Mouse (Mus musculus) spleen, adult 2 months (tissue): ENCODE measurements around the gene Rasl10a. TPM values are rescaled to one million over a fixed set of nuclear protein-coding genes. Genes with fewer than 3 reads are reported as not detected.
"Not testable (repeated sequence)": the region's sequence is repeated elsewhere in the genome, so short reads cannot be mapped to it uniquely, and the experiment has no call there.

Experiments used
- DNase-seq, 2 experiments: peaks; one replicate each; pipeline versions ENCODE4 v3.0.0 to v3.0.0-alpha.2; 2012 to 2021; ENCODE audit warnings: low spot score in 2 of 2, low read depth in 1 of 2
- H3K27ac ChIP-seq: fragments of 200-500 bp; 2 replicates; pipeline ENCODE4 v1.5.1; 2012; ENCODE audit warnings: low read length, inconsistent platforms; ENCODE audit not compliant: insufficient read depth
- H3K27me3 ChIP-seq: fragments of 200-500 bp; 2 replicates; pipeline ENCODE4 v1.6.1; 2012; ENCODE audit warnings: mild to moderate bottlenecking, moderate library complexity, low read length, inconsistent platforms; ENCODE audit not compliant: control insufficient read depth, insufficient read depth
- H3K36me3 ChIP-seq: fragments of 200-500 bp; 2 replicates; pipeline ENCODE4 v1.6.1; 2012; ENCODE audit warnings: mild to moderate bottlenecking, low read length, inconsistent platforms; ENCODE audit not compliant: control insufficient read depth, insufficient read depth
- H3K4me1 ChIP-seq: fragments of 200-500 bp; 2 replicates; pipeline ENCODE4 v1.6.1; 2011; ENCODE audit warnings: inconsistent platforms; ENCODE audit not compliant: control insufficient read depth, insufficient read depth, insufficient read length
- H3K4me3 ChIP-seq: fragments of 200-500 bp; 2 replicates; pipeline ENCODE4 v1.5.1; 2011; ENCODE audit warnings: mild to moderate bottlenecking, inconsistent platforms; ENCODE audit not compliant: insufficient read depth, insufficient read length; ENCODE audit errors: extremely low read depth
- CTCF ChIP-seq: fragments of 200-500 bp; IDR thresholded peaks from 2 replicates; pipeline ENCODE4 v1.5.1; 2011; ENCODE audit warnings: mild to moderate bottlenecking, inconsistent platforms; ENCODE audit not compliant: insufficient read depth, insufficient read length, insufficient replicate concordance; ENCODE audit errors: extremely low read depth
- POLR2A ChIP-seq: fragments of 200-500 bp; IDR thresholded peaks from 2 replicates; pipeline ENCODE4 v1.6.1; 2011; ENCODE audit warnings: low read depth, low read length, inconsistent platforms
- WGBS: fragments of 180-500 bp; shearing (Covaris S2); methylation state at CpG from one replicate; pipeline ENCODE4 v1.1.7; 2018; 5-methylcytosine and 5-hydroxymethylcytosine counted together
- polyA plus RNA-seq: library from polyadenylated mRNA; depleted of rRNA; stranded (reverse); fragments of >200 nt; gene quantifications from 2 replicates; pipeline ENCODE4 v1.2.3, GENCODE M21; 2012

The Rasl10a gene
- polyA plus RNA-seq, 1 experiment, result 2.4 TPM

GRCm38 (mm10) chr11:5068126-5068971, 10.4 kb downstream of the Rasl10a start:
- Histone ChIP-seq H3K27me3 (peaks cover 9% of the 10 kb centered on the region; the same call in 1 of the 2 replicates), H3K27ac (no peak overlapping the region), H3K4me3 (no peak overlapping the region), H3K36me3 (peaks cover 38% of the 10 kb centered on the region), H3K4me1 (no peaks in the 10 kb centered on the region; the same call in 1 of the 2 replicates)
- no peak for TF ChIP-seq POLR2A
- no peak for TF ChIP-seq CTCF
- no peak for DNase-seq
- 78% methylated on average over 9 of the region's 9 CpGs for WGBS

GRCm38 (mm10) chr11:5074882-5075281, 17.0 kb downstream of the Rasl10a start:
- 77% methylated on average over 4 of the region's 4 CpGs for WGBS
- Histone ChIP-seq H3K4me1 (no peaks in the 10 kb centered on the region), H3K27me3 (no peaks in the 10 kb centered on the region), H3K4me3 (no peak overlapping the region), H3K27ac (no peak overlapping the region), H3K36me3 (peaks cover 50% of the 10 kb centered on the region)
- no peak for DNase-seq
- TF ChIP-seq CTCF (no peak), POLR2A (no peak)

GRCm38 (mm10) chr11:5075760-5076159, 17.8 kb downstream of the Rasl10a start:
- TF ChIP-seq CTCF, result no peak
- no peak for TF ChIP-seq POLR2A
- no peaks in the 10 kb centered on the region for H3K4me1 ChIP-seq
- no peak overlapping the region for H3K27ac ChIP-seq
- H3K27me3 ChIP-seq, result no peaks in the 10 kb centered on the region
- no peak overlapping the region for H3K4me3 ChIP-seq
- H3K36me3 ChIP-seq, result peaks cover 49% of the 10 kb centered on the region
- no peak for DNase-seq

GRCm38 (mm10) chr11:5076843-5077242, 18.9 kb downstream of the Rasl10a start:
- not testable (repeated sequence) for H3K27ac ChIP-seq, H3K4me1 ChIP-seq, H3K27me3 ChIP-seq, H3K4me3 ChIP-seq, DNase-seq
- H3K36me3 ChIP-seq, result peaks cover 44% of the 10 kb centered on the region
- WGBS, result 93% methylated on average over 4 of the region's 5 CpGs

GRCm38 (mm10) chr11:5089147-5089546, 31.2 kb downstream of the Rasl10a start:
- no peak for TF ChIP-seq CTCF
- no peak for TF ChIP-seq POLR2A
- no peak for DNase-seq
- Histone ChIP-seq H3K4me1 (no peaks in the 10 kb centered on the region; the same call in none of the 2 replicates), H3K36me3 (peaks cover 46% of the 10 kb centered on the region), H3K27me3 (no peaks in the 10 kb centered on the region), H3K4me3 (no peak overlapping the region), H3K27ac (no peak overlapping the region)
- 92% methylated on average over 1 of the region's 1 CpGs for WGBS

GRCm38 (mm10) chr11:5091706-5092105, 33.8 kb downstream of the Rasl10a start:
- 55% methylated on average over 2 of the region's 2 CpGs for WGBS
- Histone ChIP-seq H3K27me3 (no peaks in the 10 kb centered on the region), H3K27ac (no peak overlapping the region), H3K4me3 (no peak overlapping the region), H3K36me3 (peaks cover 29% of the 10 kb centered on the region), H3K4me1 (peaks cover 2% of the 10 kb centered on the region)
- no peak for DNase-seq
- no peak; the same call in 1 of the 2 replicates for TF ChIP-seq CTCF
- TF ChIP-seq POLR2A, result no peak

- H3K4me3 ChIP-seq, result no peak overlapping the region
- H3K4me1 ChIP-seq, result peaks cover 2% of the 10 kb centered on the region
- 62% methylated on average over 5 of the region's 5 CpGs for WGBS
- H3K27me3 ChIP-seq, result no peaks in the 10 kb centered on the region
- no peak overlapping the region for H3K27ac ChIP-seq
- peaks cover 11% of the 10 kb centered on the region for H3K36me3 ChIP-seq
- no peak for DNase-seq
- no peak for TF ChIP-seq CTCF
- TF ChIP-seq POLR2A, result no peak
Observed at GRCm38 (mm10) chr11:5095877-5096276, 37.9 kb downstream of the Rasl10a start.
